Mouse (Mus musculus) bone marrow macrophage, adult 2 months (primary cell): ENCODE results near the gene Rims4.

Experiments
- CTCF ChIP-seq: IDR thresholded peaks from 2 replicates; pipeline ENCODE4 v1.5.1; 2012; ENCODE audit warnings: low read depth, mild to moderate bottlenecking, low read length, moderate library complexity
- POLR2A ChIP-seq: IDR thresholded peaks from 2 replicates; pipeline ENCODE4 v1.6.1; 2012; ENCODE audit warnings: mild to moderate bottlenecking, low read depth, low read length, borderline replicate concordance

GRCm38 (mm10) chr2:163916703-163917102 is 1.8 kb downstream of the Rims4 start:
- TF ChIP-seq CTCF (no peak), POLR2A (no peak)
